Mouse (Mus musculus): ENCODE measurements around the gene Ypel5.

Gene Ypel5

DNA sequence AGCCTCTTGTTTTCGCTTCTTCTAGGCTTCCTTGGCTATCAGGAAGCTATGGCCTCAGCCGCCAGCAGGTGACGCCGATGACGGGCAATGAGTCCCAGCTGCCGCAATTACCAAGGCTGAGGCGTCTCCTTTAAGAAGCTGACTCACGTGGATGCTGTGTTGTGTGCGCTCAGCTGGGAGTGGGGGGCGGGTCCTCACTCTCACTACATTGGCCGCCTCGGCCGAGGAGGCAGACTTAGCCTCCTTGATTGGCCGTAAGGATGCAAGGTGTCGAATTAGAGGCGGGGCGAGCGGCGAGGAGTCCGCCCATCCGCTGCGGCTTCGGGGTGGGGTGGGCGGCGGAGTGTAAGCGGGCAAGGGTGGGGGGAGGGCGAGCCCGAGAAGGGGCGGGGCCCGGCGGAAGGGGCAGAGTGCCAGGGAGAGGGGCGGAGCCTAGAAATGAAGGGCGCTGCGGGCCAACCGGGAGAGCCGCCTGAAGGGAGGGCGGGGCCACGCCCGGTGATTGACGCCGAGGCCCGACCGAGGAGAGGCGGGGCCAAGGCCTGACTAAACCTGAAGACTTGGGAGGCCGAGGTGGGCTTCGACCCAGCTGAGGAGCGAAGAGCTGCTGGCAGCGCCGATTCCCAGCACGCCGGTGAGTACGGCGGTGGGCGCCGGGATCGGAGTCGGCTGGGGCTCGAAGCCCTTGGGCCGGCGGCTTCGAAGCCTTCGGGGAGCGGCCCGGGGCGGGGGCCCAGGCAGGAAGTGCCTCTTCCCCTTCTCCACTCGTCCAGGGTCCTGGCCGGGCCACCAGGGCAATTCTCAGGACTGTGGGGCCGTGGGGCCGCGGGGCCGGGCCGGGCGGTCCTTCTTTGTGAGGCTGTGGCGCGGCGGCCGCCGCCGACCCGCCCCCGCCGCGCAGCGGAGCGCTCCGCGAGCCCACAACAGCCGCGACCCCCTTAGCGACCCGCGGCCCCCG lies at the start of gene Ypel5:
Ypel5 (plus strand) TSS at position 296 of the 958 bp plus-strand sequence.
- DNase-seq (ENCODE audit: low read depth, low spot score) = peak; percentile 99

GRCm38 (mm10) chr17:72787886-72788436 lies 48.3 kb upstream of the Ypel5 start:
- no peak for DNase-seq (ENCODE audit: low read depth, low spot score)

- DNase-seq (ENCODE audit: low read depth, low spot score) = no peak
These were observed 43.0 kb upstream of the Ypel5 start for GRCm38 (mm10) chr17:72793278-72793677.

GRCm38 (mm10) chr17:72794660-72795059 lies 41.6 kb upstream of the Ypel5 start:
- DNase-seq (ENCODE audit: low read depth, low spot score) = no peak

- no peak for DNase-seq (ENCODE audit: low read depth, low spot score)
These were observed 40.7 kb upstream of the Ypel5 start for GRCm38 (mm10) chr17:72795392-72796047.

- DNase-seq (ENCODE audit: low read depth, low spot score) = peak; percentile 64
These were observed 39.7 kb upstream of the Ypel5 start for GRCm38 (mm10) chr17:72796506-72796905.

DNA sequence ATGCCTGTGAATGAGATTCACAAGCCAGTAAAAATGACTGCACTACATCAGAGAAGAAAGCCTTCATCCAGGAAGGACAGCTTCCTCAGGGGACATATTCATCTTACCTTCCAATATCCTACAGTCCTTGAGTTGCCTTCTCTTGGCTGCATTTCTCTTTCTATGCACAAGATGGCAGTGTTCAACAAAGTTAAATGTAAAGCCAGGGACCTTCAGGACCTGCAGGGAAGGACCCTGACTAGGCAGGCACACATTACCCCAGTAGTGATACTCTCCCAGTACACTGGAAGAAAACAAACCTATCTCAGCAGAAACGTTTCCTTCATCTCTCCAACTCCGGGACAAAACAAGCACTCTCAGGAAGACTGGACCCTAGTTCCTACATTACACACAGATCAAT lies 38.4 kb upstream of the Ypel5 start:
- DNase-seq (ENCODE audit: low read depth, low spot score) = peak; percentile 70

GRCm38 (mm10) chr17:72809942-72810654 lies 26.2 kb upstream of the Ypel5 start:
- DNase-seq (ENCODE audit: low read depth, low spot score) = no peak

DNA sequence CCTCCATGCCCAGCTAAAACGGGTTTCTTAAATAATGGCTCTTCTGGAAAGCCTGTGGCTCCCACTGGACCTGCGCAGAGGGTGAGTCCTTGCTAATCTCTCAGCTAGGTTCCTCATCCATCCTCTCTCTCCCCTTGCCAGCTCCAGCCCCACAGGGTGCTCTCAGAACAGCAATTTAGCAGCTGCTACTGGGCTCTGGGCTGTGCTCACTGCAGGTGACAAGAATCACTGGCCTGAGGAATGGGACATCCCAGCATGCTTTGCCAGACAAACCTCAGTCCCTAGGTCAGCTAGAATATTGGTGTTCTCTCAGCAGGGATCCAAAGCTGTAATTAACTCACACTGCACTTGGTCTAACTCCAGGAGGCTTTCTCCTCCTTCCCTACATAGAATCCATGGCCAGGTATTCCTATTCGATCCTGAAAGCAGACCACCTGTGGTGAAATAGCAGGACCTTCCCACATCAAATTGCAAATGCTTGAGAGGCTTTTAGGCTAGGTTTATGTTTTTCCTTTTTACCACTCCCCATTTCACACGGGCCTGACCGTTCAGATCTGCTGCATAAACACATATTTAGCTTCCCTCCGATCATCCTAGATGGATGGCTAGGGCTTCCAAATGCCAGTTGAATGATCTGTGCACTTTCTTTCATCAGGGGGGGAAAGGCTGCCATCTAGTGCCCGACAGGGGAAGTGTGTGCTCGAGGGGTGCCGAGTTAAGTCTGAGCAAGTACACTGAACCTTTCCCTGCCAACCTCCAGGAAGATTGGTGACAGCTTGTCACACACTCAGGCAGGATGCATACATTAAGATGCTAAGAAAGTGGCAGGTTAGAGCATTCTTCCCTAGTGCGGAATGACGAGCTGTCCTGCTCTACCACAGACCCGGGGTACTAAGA lies 22.6 kb upstream of the Ypel5 start:
- DNase-seq (ENCODE audit: low read depth, low spot score) = peak; percentile 71

GRCm38 (mm10) chr17:72817574-72817973 lies 18.7 kb upstream of the Ypel5 start:
- DNase-seq (ENCODE audit: low read depth, low spot score) = no peak

DNA sequence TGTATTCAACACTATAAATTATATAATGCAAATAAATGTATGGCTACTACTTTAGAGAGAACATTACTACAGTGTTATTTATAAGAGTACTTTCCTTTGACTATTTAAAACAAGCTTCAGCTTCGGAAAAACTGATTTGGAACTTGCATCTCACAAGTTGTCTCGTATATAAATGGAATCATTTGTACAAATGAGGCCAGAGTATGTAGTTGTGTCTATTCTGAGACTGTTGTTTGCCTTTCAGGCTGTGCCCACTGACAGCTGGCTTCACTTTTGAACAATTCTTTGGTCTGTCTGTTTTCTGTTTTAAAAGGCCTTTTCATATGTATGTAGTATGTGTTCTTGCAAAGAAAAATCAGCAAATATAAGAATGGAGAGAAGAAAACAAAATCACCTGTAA lies 16.5 kb upstream of the Ypel5 start:
- no peak for DNase-seq (ENCODE audit: low read depth, low spot score)

DNA sequence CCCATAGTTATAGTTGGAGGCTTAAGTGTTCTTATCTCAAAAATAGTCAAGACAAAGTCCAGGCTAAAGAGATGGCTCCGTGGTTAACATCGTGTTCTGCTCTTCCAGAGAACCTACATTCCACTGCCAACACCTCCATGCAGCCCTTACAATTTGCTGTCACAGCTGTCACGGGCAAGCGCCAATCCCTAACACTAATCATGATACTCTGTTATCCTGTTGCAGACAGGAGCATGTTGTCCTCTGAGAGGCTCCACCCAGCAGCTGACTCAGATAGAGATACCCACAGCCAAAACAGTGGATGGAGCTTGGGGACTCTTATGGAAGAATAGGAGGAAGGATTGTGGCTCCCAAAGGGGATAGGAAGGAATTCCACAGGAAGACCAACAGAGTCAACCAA lies 15.8 kb upstream of the Ypel5 start:
- no peak for DNase-seq (ENCODE audit: low read depth, low spot score)

GRCm38 (mm10) chr17:72821923-72822322 lies 14.3 kb upstream of the Ypel5 start:
- DNase-seq (ENCODE audit: low read depth, low spot score) = no peak

GRCm38 (mm10) chr17:72826916-72827534 lies 9.2 kb upstream of the Ypel5 start:
- DNase-seq (ENCODE audit: low read depth, low spot score) = no peak

DNA sequence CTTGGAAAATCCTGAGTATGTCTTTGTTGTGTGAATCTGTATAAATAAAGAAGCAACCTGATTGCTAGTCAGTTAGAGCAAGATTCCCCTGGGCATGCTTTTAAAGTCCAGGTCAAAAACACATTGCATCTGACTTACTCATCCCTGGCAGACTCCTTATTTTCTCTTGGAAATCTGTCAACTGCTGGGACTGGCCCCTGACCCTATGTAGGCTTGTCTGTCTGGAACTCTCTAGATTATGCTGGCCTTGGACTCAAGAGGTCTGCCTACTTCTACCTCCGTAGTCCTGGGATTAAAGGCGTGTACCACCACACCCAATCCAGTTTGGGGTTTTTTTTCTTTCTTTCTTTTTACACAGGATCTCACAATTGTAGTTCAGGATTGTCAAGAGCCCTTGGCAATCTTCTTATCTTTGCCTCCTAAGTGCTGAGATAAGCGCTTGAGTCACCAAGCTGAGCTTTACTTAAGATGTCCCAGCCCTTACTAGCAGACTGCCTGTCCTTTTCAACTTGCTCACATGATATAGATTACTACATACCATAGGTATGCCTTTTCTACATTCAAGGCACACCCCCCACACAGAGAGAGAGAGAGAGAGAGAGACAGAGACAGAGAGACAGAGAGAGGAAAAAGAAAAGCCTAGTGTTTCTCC lies 8.1 kb upstream of the Ypel5 start:
- no peak for DNase-seq (ENCODE audit: low read depth, low spot score)

GRCm38 (mm10) chr17:72828687-72829086 lies 7.6 kb upstream of the Ypel5 start:
- no peak for DNase-seq (ENCODE audit: low read depth, low spot score)

DNA sequence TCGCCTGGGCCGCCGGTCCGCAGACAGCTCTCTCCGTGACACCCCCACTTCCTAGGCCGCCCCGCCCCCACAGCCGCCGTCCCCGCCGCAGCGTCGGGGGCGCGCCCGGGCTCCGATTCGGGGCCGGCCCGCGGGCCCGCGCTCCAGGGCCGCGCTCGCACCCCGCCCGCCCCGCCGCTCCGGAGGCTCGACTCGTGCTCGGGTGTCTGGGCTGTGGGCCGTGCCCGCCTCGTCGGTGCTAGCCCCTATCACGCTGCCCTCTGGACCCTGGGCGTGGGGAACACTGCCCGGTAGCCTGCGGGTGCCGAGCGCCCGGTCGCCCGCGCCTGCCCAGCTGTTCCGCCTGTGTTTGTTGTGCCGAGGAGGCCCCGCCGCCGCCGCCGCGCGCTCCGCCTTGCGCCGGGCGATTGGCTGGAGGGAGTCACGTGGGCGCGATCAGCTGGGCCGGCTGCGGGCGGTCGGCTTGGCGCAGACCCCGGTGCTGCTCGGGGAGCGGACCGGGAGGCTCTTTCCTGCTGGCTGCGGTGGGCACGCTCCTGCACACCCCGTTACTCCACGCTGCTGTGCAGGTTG lies 973 bp downstream of the Ypel5 start:
- DNase-seq (ENCODE audit: low read depth, low spot score) = peak; percentile 80

DNA sequence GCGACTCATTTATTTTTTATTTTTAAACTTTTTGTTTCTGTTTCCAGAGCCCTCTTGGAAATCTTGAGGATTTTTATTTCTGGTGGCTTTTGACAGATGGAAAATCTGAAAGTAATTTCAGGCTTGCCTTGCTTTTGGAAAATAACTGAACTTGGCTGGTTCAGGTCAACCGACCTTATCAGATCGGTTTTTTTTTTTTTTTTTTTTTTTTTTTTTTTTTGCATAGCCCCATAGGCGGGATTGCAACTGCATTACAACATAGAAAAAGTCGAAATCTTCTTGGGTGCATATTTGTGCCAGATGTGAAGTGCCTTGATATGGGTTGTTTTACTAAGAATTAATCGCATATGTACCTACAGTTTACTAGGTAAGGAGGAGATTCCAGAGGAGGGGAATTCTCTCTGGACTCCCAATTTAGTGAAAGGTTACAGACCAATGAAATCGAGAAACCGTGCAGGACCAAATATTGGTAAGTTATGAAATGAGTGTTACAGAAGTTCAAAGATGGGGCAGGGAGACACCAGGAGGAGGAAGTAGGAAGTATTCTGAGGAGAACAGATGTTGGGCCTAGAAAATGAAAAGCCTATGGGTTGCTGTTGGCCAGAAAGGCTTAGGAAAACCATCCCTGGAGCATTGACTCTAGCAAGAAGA lies 1.7 kb downstream of the Ypel5 start:
- no peak for DNase-seq (ENCODE audit: low read depth, low spot score)

GRCm38 (mm10) chr17:72839000-72839399 lies 2.7 kb downstream of the Ypel5 start:
- no peak for DNase-seq (ENCODE audit: low read depth, low spot score)

Data from ES-CJ7 (cell line).